21 mouse cellular contexts compared by ENCODE assay signal in genomic region chr12:113202008-113202407, GRCm38 (mm10). TPM values are rescaled to one million over a fixed set of nuclear protein-coding genes. Genes with fewer than 3 reads are reported as not detected.
DNase-seq lines count a peak whose midpoint lies in the region; ATAC-seq and TF ChIP-seq lines count a peak whose summit lies in the region.
"Had no signal": no experiment of that assay in that cellular context is flagged by ENCODE, and none has a peak within 500 bp of the region (broad histone marks: within the 10 kb centered on the region; RNA-seq: fewer than 3 reads in every experiment).

No protein-coding gene starts in this region.

- H3K27ac ChIP-seq in cerebellum, adult 2 months (ENCODE audit: insufficient read depth, low read length): no peak overlapping the region
- H3K27ac ChIP-seq: embryonic facial prominence, embryonic 15.5 days; forebrain, embryonic 10.5 days; gastrocnemius, adult 2 months; heart, embryonic 13.5 days had no signal

- peak; percentile 70 for ATAC-seq in G1E (ENCODE audit: extremely low read depth, insufficient number of reproducible peaks, low FRiP score, poor library complexity, severe bottlenecking)
- peak; percentile 54; the same call in 1 of the 2 replicates for ATAC-seq in megakaryocyte progenitor cell, adult 5-6 weeks (replicated peaks; ENCODE audit: poor library complexity)
- ATAC-seq: activated CD4-positive, CD25-positive, alpha-beta regulatory T cell, adult 4 months; forebrain, embryonic 14.5 days; hindbrain, embryonic 16.5 days; inflammation-experienced regulatory T-cells, adult 6 months had no signal

- TF ChIP-seq POLR2A in cerebellum, adult 2 months (IDR thresholded peaks at IDR 0.05; ENCODE audit: borderline replicate concordance, insufficient read depth, low read length): no peak

- peak; percentile 42 for DNase-seq in cerebellum, adult 11-12 months
- DNase-seq in cerebellum, adult 2 months: no peak
- DNase-seq in testis, postnatal 10 days (ENCODE audit: low spot score): peak; percentile 74
- no peak for DNase-seq in testis, postnatal 14 days (ENCODE audit: low spot score)
- no peak for DNase-seq in G1E (ENCODE audit: low spot score)
- no peak for DNase-seq in urinary bladder, postnatal 36 days (ENCODE audit: low spot score in 2 of 2)
- DNase-seq: cerebellum, adult 8-10 months; gastrocnemius, postnatal 25 days; heart, postnatal 36 days had no signal

- no peaks in the 10 kb centered on the region for H3K4me1 ChIP-seq in cerebellum, adult 2 months (ENCODE audit: control insufficient read depth, insufficient read depth, low read length)
- H3K4me1 ChIP-seq in G1E (ENCODE audit: insufficient read depth, low read depth, low read length): no peaks in the 10 kb centered on the region
- H3K4me1 ChIP-seq: embryonic facial prominence, embryonic 15.5 days; forebrain, embryonic 10.5 days; heart, embryonic 13.5 days had no signal

- no peak for TF ChIP-seq CTCF in cerebellum, adult 2 months (IDR thresholded peaks at IDR 0.05; ENCODE audit: borderline replicate concordance, insufficient read depth, low read depth, low read length)
- TF ChIP-seq CTCF in G1E (IDR thresholded peaks at IDR 0.05; ENCODE audit: low read depth, low read length): no peak

- no peaks in the 10 kb centered on the region for H3K36me3 ChIP-seq in G1E (replicated peaks)
- H3K36me3 ChIP-seq: embryonic facial prominence, embryonic 15.5 days; forebrain, embryonic 10.5 days; heart, embryonic 13.5 days had no signal

- H3K9me3 ChIP-seq in G1E (replicated peaks): peaks cover 5% of the 10 kb centered on the region

- no peaks in the 10 kb centered on the region for H3K27me3 ChIP-seq in cerebellum, adult 2 months (ENCODE audit: control insufficient read depth, insufficient read depth, low read length)
- no peaks in the 10 kb centered on the region; the same call in 1 of the 2 replicates for H3K27me3 ChIP-seq in G1E (ENCODE audit: insufficient read depth, low read length)
- H3K27me3 ChIP-seq: embryonic facial prominence, embryonic 15.5 days; heart, embryonic 13.5 days had no signal

- H3K4me3 ChIP-seq in cerebellum, adult 2 months (replicated peaks; ENCODE audit: insufficient read depth, low read depth, low read length): no peak overlapping the region
- no peak overlapping the region for H3K4me3 ChIP-seq in G1E (ENCODE audit: low read depth, low read length)
- H3K4me3 ChIP-seq: embryonic facial prominence, embryonic 15.5 days; erythroblast, embryonic 14.5 days; forebrain, embryonic 10.5 days; gastrocnemius, adult 2 months; heart, embryonic 13.5 days had no signal

RNA-seq across cellular contexts. Expression of gene Tmem121, which starts 16.3 kb away (rescaled TPM):
- polyA plus RNA-seq in cerebellum, adult 2 months (2012; rRNA removed): 30.9 and 31.3 TPM in 2 replicates
- not detected in 2 replicates for total RNA-seq in G1E (2014; fragmentation: Nextera tagmentation)
- not detected in 2 replicates for total RNA-seq in G1E (2017)
- polyA plus RNA-seq in G1E (2012): not detected in 2 replicates
- total RNA-seq in megakaryocyte progenitor cell, adult 5-6 weeks (2015): 0.17 TPM in 1 of 2 replicates, not detected in the other
- 0.12 TPM in 1 of 2 replicates, not detected in the other for total RNA-seq in megakaryocyte progenitor cell, adult 5-6 weeks (2017)
- total RNA-seq: CH12.LX; gastrocnemius, adult 2 months; granulocyte monocyte progenitor cell, adult 5-6 weeks; heart, postnatal 36 days had no signal
- polyA plus RNA-seq: activated CD4-positive, CD25-positive, alpha-beta regulatory T cell, adult 4 months; erythroblast, embryonic 14.5 days had no signal

RNA-seq across cellular contexts. Expression of gene Tedc1, which starts 45.8 kb away (rescaled TPM):
- polyA plus RNA-seq in cerebellum, adult 2 months (2012; rRNA removed): 1.1 and 1.6 TPM in 2 replicates
- total RNA-seq in G1E (2014; fragmentation: Nextera tagmentation) (8.4 and 13.7 TPM in 2 replicates), G1E (2017) (9.3 and 13.0 TPM in 2 replicates)
- polyA plus RNA-seq in G1E (2012): 31.4 and 35.1 TPM in 2 replicates
- 5.2 and 5.3 TPM in 2 replicates for total RNA-seq in megakaryocyte progenitor cell, adult 5-6 weeks (2015)
- total RNA-seq in megakaryocyte progenitor cell, adult 5-6 weeks (2017): 14.6 and 17.8 TPM in 2 replicates
- total RNA-seq: gastrocnemius, adult 2 months had no signal

RNA-seq across cellular contexts. Expression of gene Crip1, which starts 55.9 kb away (rescaled TPM):
- polyA plus RNA-seq in cerebellum, adult 2 months (2012; rRNA removed): 44.5 and 55.5 TPM in 2 replicates
- total RNA-seq in G1E (2014; fragmentation: Nextera tagmentation) (31.5 and 42.4 TPM in 2 replicates), G1E (2017) (897 and 989 TPM in 2 replicates)
- polyA plus RNA-seq in G1E (2012): 143 and 174 TPM in 2 replicates
- total RNA-seq in megakaryocyte progenitor cell, adult 5-6 weeks (2015): 139 and 158 TPM in 2 replicates
- 126 and 150 TPM in 2 replicates for total RNA-seq in megakaryocyte progenitor cell, adult 5-6 weeks (2017)

Comparison
In these comparisons a context has a peak if more than half of its experiments do, and no peak if none do; other contexts are left out.
1. DNase-seq: peak in cerebellum, adult 11-12 months (single experiment) and testis, postnatal 10 days (single experiment); none in cerebellum, adult 2 months (0 of 2), testis, postnatal 14 days (single experiment), G1E (single experiment) and urinary bladder, postnatal 36 days (0 of 2).